Mouse (Mus musculus) lung, adult 2 months (tissue): ENCODE measurements around the gene Cpne2.

Experiments used
- CTCF ChIP-seq: fragments of 200-500 bp; IDR thresholded peaks from 2 replicates; pipeline ENCODE4 v1.5.1; 2011; ENCODE audit warnings: mild to moderate bottlenecking, low read length, control low read depth; ENCODE audit not compliant: insufficient read depth
- POLR2A ChIP-seq: fragments of 200-500 bp; IDR thresholded peaks from 2 replicates; pipeline ENCODE4 v1.6.1; 2011; ENCODE audit warnings: low read depth, mild to moderate bottlenecking, control low read depth, low read length, borderline replicate concordance; ENCODE audit errors: extremely low read depth

DNA sequence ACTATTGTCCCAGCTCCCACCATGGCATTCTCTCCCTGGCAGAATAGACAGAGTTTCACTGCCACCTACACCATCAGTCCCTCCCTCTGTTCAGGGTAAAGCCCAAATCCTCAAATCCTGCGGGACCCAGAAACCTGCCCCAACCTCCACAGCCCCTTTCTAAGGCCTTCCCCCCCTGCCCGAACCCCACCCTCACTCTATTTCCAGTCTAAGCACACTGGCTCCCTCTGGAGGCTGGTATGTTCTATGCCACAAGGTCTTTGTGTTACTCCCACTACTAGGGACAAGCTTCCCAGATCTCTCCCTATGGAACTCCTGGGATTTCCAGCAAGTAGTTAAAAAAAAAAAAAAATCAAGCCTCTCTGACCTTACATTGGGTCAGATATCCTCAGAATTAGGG, 46.9 kb upstream of the Cpne2 start:
- TF ChIP-seq CTCF (peak; percentile 54), POLR2A (no peak)
